Mouse (Mus musculus) liver, embryonic 14.5 days (tissue): Measurements from ENCODE around the gene Upp2. TPM values are rescaled to one million over a fixed set of nuclear protein-coding genes. Genes with fewer than 3 reads are reported as not detected.

ENCODE experiments used
- ATAC-seq: fragments of 200-750 bp; cut with Nextera tagmentation; 2 replicates; pipeline ENCODE4 v1.8.0; 2017; ENCODE audit warnings: moderate number of reproducible peaks, mild to moderate bottlenecking, moderate library complexity; ENCODE audit not compliant: insufficient read depth
- DNase-seq, 3 experiments: peaks; one replicate each; pipeline ENCODE4 v3.0.0-alpha.2; 2012 to 2013; ENCODE audit warnings: low read depth in 3 of 3, low spot score in 3 of 3
- H3K27ac ChIP-seq: fragments of 300-500 bp; sonication (generic); 2 replicates; pipeline ENCODE4 v1.5.1; 2014; ENCODE audit warnings: moderate library complexity, mild to moderate bottlenecking, control low read depth, inconsistent platforms
- H3K27me3 ChIP-seq: fragments of 300-500 bp; sonication (generic); 2 replicates; pipeline ENCODE4 v1.6.1; 2014; ENCODE audit warnings: mild to moderate bottlenecking, low read length, moderate library complexity; ENCODE audit not compliant: control insufficient read depth, insufficient read depth
- H3K36me3 ChIP-seq: fragments of 300-500 bp; sonication (generic); replicated peaks from 2 replicates; pipeline ENCODE4 v1.6.1; 2014; ENCODE audit warnings: low read depth; ENCODE audit not compliant: control insufficient read depth, insufficient read depth
- H3K4me1 ChIP-seq, 2 experiments: fragments of 200-500 bp in 1 of 2; fragments of 300-500 bp in 1 of 2; sonication (generic) in 1 of 2; replicated peaks; 2 replicates each; pipeline ENCODE4 v1.6.1; 2012 to 2014; ENCODE audit warnings: antibody characterized with exemption in 1 of 2, inconsistent platforms in 1 of 2, low read length in 1 of 2; ENCODE audit not compliant: control insufficient read depth in 2 of 2, insufficient read depth in 2 of 2
- H3K4me2 ChIP-seq: fragments of 300-500 bp; sonication (generic); 2 replicates; pipeline ENCODE4 v1.6.1; 2014; ENCODE audit warnings: low read depth, mild to moderate bottlenecking, control low read depth, moderate library complexity
- H3K4me3 ChIP-seq, 2 experiments: fragments of 200-500 bp in 1 of 2; fragments of 300-500 bp in 1 of 2; sonication (generic) in 1 of 2; 2 replicates each; pipeline ENCODE4 v1.5.1; 2012 to 2014; ENCODE audit warnings: low read depth in 2 of 2, low read length in 2 of 2, mild to moderate bottlenecking in 2 of 2, control low read depth in 1 of 2, inconsistent platforms in 1 of 2, moderate library complexity in 1 of 2; ENCODE audit not compliant: insufficient read depth in 1 of 2
- H3K9ac ChIP-seq: fragments of 300-500 bp; sonication (generic); replicated peaks from 2 replicates; pipeline ENCODE4 v1.6.1; 2014; ENCODE audit warnings: mild to moderate bottlenecking, control low read depth, moderate library complexity
- H3K9me3 ChIP-seq: fragments of 300-500 bp; sonication (generic); 2 replicates; pipeline ENCODE4 v1.6.1; 2016; ENCODE audit warnings: low read length, mixed read lengths; ENCODE audit not compliant: control insufficient read depth
- CTCF ChIP-seq: IDR thresholded peaks from 2 replicates; pipeline ENCODE4 v1.5.1; 2016; ENCODE audit warnings: antibody characterized with exemption, low read depth, control low read depth
- EP300 ChIP-seq: IDR thresholded peaks from 2 replicates; pipeline ENCODE4 v1.6.1; 2016; ENCODE audit warnings: antibody characterized with exemption, low read depth
- WGBS: fragments of 180-500 bp; shearing (Covaris S2); extraction: QIAGEN DNeasy Blood & Tissue Kit; methylation state at CpG from one replicate; pipeline ENCODE4 v1.1.7; 2014; ENCODE audit not compliant: insufficient replicate concordance; 5-methylcytosine and 5-hydroxymethylcytosine counted together
- polyA plus RNA-seq, 2 experiments: library from polyadenylated mRNA; depleted of rRNA in 1 of 2; stranded (reverse) in 1 of 2; unstranded in 1 of 2; fragments of >200 nt; fragmentation: Nextera tagmentation in 1 of 2; extraction: Ambion mirVana in 1 of 2; gene quantifications; 2 replicates each; pipeline versions ENCODE4 v1.2.1 to v1.2.3; 2012 to 2014

Gene Upp2
- polyA plus RNA-seq, 2 experiments = 1.1 to 1.4 TPM

- Histone ChIP-seq H3K27me3 (no peaks in the 10 kb centered on the region), H3K36me3 (no peaks in the 10 kb centered on the region), H3K9ac (no peak overlapping the region), H3K4me2 (no peak overlapping the region), H3K4me3 (no peak overlapping the region), H3K4me1 (no peaks in the 10 kb centered on the region), H3K9me3 (no peaks in the 10 kb centered on the region), H3K27ac (no peak overlapping the region)
- ATAC-seq (no peak), DNase-seq (no peak)
- WGBS = 60% methylated on average over 4 of the region's 4 CpGs
- no peak for TF ChIP-seq CTCF
- TF ChIP-seq EP300 = no peak
These were observed 275.3 kb downstream of the Upp2 start for GRCm38 (mm10) chr2:58842443-58842842.

Other genes starting within 250 kb of the Upp2 start
- 0.01 and 0.02 TPM in 2 replicates for gene Acvr1c, start 209.4 kb upstream of the Upp2 start, polyA plus RNA-seq (2012; rRNA removed)
- 0.01 and 0.15 TPM in 2 replicates for gene Acvr1c, start 209.4 kb upstream of the Upp2 start, polyA plus RNA-seq (2014; fragmentation: Nextera tagmentation; extraction: Ambion mirVana)
- gene Gm17409, start 97.2 kb upstream of the Upp2 start, polyA plus RNA-seq (2012; rRNA removed) = not detected in 2 replicates
- not detected in 2 replicates for gene Gm17409, start 97.2 kb upstream of the Upp2 start, polyA plus RNA-seq (2014; fragmentation: Nextera tagmentation; extraction: Ambion mirVana)
- gene Acvr1, start 141 bp upstream of the Upp2 start, polyA plus RNA-seq (2012; rRNA removed) = 3.0 and 3.3 TPM in 2 replicates
- gene Acvr1, start 141 bp upstream of the Upp2 start, polyA plus RNA-seq (2014; fragmentation: Nextera tagmentation; extraction: Ambion mirVana) = 2.0 and 2.7 TPM in 2 replicates